Mouse (Mus musculus) stomach, postnatal 0 days (tissue): ENCODE data around the gene Duxbl2. TPM values are rescaled to one million over a fixed set of nuclear protein-coding genes. Genes with fewer than 3 reads are reported as not detected.
"Not testable (repeated sequence)": the region's sequence is repeated elsewhere in the genome, so short reads cannot be mapped to it uniquely, and the experiment has no call there.

Experiments
- ATAC-seq: fragments of 200-750 bp; cut with Nextera tagmentation; 2 replicates; pipeline ENCODE4 v1.8.0; 2017; ENCODE audit not compliant: low FRiP score, low TSS enrichment
- DNase-seq: peaks from one replicate; pipeline ENCODE4 v3.0.0-alpha.2; 2016; ENCODE audit warnings: low spot score
- H3K27ac ChIP-seq: fragments of 300-500 bp; sonication (generic); replicated peaks from 2 replicates; pipeline ENCODE4 v1.5.1; 2014; ENCODE audit warnings: mild to moderate bottlenecking, control low read depth
- H3K27me3 ChIP-seq: fragments of 300-500 bp; sonication (generic); 2 replicates; pipeline ENCODE4 v1.6.1; 2014; ENCODE audit warnings: low read length; ENCODE audit not compliant: control insufficient read depth, insufficient read depth
- H3K36me3 ChIP-seq: fragments of 300-500 bp; sonication (generic); 2 replicates; pipeline ENCODE4 v1.6.1; 2014; ENCODE audit warnings: low read length, mixed read lengths; ENCODE audit not compliant: control insufficient read depth, insufficient read depth
- H3K4me1 ChIP-seq: fragments of 300-500 bp; sonication (generic); replicated peaks from 2 replicates; pipeline ENCODE4 v1.6.1; 2014; ENCODE audit warnings: antibody characterized with exemption; ENCODE audit not compliant: control insufficient read depth, insufficient read depth
- H3K4me2 ChIP-seq: fragments of 300-500 bp; sonication (generic); replicated peaks from 2 replicates; pipeline ENCODE4 v1.6.1; 2014; ENCODE audit warnings: low read depth, mild to moderate bottlenecking, control low read depth, moderate library complexity
- H3K4me3 ChIP-seq: fragments of 300-500 bp; sonication (generic); 2 replicates; pipeline ENCODE4 v1.5.1; 2014; ENCODE audit warnings: low read depth, low read length, control low read depth
- H3K9ac ChIP-seq: fragments of 300-500 bp; sonication (generic); 2 replicates; pipeline ENCODE4 v1.6.1; 2014; ENCODE audit warnings: mild to moderate bottlenecking, low read length, control low read depth, mixed read lengths
- H3K9me3 ChIP-seq: fragments of 300-500 bp; sonication (generic); 2 replicates; pipeline ENCODE4 v1.6.1; 2016; ENCODE audit warnings: low read length; ENCODE audit not compliant: control insufficient read depth
- WGBS: fragments of 180-500 bp; shearing (Covaris S2); extraction: QIAGEN DNeasy Blood & Tissue Kit; methylation state at CpG from one replicate; pipeline ENCODE4 v1.1.7; 2014; 5-methylcytosine and 5-hydroxymethylcytosine counted together
- polyA plus RNA-seq: library from polyadenylated mRNA; unstranded; fragments of >200 nt; fragmentation: Nextera tagmentation; extraction: Ambion mirVana; gene quantifications from 2 replicates; pipeline ENCODE4 v1.2.1, GENCODE M21; 2015

Gene Duxbl2
- polyA plus RNA-seq, 1 experiment from 2014 or later = not detected

DNA sequence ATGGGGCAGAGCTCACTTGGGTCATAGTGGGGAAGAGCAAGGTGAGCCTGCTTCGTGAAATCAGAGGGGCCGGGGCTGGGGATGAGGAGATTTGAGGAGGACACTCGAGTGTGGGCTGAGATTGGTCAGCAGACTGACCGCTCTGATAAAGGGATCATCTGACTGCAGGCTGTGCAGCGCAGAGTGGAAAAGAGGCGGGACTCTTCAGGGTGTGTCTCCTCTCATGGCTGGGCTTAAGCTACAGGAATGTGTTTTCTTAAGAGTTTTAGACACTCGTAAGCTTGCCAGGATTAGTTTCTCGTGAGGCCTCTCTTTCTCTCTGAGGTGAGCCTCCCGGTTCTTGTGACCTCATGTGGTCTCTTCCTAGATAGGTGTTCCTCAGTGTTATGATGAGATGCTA, 43.0 kb downstream of the Duxbl2 start:
- peak; percentile 70; the same call in 1 of the 2 replicates for ATAC-seq
- not testable (repeated sequence) for H3K4me1 ChIP-seq, DNase-seq

DNA sequence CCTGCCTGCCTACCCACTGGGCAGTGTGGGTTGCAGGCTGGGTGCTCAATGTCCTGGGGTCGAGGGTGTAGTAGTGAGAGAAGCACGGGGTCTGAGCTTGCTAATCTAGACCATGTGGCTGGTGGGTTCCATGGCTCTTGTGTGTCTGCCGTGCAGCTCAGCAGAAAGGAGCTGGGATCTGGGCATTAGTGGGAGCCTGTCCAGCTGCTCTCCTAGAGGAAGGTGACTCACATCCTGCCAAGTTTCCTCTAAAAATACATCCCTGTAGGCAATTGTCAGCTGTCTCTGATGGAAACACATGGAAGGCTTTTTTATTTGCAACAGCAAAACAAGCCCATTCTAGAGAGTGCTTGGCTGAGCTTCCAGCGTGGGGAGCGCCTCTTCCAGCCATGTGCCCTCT, 44.3 kb downstream of the Duxbl2 start:
- H3K36me3 ChIP-seq, H3K4me2 ChIP-seq, ATAC-seq, H3K27ac ChIP-seq, DNase-seq, H3K4me3 ChIP-seq, H3K27me3 ChIP-seq, H3K4me1 ChIP-seq, H3K9ac ChIP-seq, H3K9me3 ChIP-seq: not testable (repeated sequence)
- WGBS = no CpG with 5 or more reads among the region's 5 CpGs

More for the DNA sequence above, 43.0 kb downstream of the Duxbl2 start:
- not testable (repeated sequence) for H3K36me3 ChIP-seq, H3K9ac ChIP-seq, H3K27me3 ChIP-seq, H3K4me3 ChIP-seq, H3K9me3 ChIP-seq, H3K4me2 ChIP-seq, H3K27ac ChIP-seq
- WGBS = no CpG with 5 or more reads among the region's 9 CpGs

DNA sequence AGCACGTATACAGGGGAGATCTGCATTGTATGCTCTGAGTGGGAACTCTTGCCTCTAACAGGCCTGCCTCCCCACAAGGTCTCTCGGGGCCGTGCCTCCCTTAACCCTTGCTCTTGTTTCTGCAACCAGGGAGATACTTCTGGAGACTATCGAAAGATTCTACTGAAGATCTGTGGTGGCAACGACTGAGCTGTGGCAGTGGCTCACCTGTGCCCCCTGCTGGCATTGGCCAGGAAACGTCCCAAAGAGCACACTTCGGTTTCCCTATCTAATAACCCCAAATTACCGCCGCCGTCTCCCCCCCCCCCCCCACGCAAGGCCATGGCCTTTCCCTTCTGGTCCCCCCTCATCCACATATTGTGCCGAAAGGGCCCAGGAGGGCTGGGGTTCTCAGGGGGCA, 47.1 kb downstream of the Duxbl2 start:
- not testable (repeated sequence) for H3K36me3 ChIP-seq
- WGBS = no CpG with 5 or more reads among the region's 12 CpGs

DNA sequence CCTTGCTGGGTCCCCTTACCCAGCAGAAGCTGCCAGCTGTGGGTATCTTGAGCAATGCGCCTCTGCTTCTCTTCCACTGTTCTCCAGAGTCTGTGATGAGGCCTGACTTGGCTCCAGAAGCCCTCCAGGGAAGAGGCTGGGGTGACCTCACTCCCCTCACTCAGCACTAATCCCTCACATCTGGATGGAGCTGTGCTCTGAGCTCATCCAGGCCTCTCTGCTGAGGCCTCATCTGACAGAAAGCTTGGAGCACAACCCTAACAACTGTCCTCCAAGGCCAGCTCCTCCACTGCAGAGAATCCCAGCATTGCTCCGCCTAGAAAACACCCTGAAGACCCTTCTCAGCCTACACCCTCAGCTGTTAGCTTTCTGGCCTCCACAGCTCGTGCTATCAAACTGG, 55.8 kb downstream of the Duxbl2 start:
- not testable (repeated sequence) for H3K27ac ChIP-seq, H3K9ac ChIP-seq, H3K4me1 ChIP-seq, H3K4me2 ChIP-seq, DNase-seq, H3K9me3 ChIP-seq, H3K36me3 ChIP-seq, H3K27me3 ChIP-seq, H3K4me3 ChIP-seq
- peak; percentile 87 for ATAC-seq
- WGBS = no CpG with 5 or more reads among the region's 3 CpGs

More for the DNA sequence above, 47.1 kb downstream of the Duxbl2 start:
- H3K27me3 ChIP-seq, ATAC-seq, H3K9ac ChIP-seq, H3K4me1 ChIP-seq, H3K4me3 ChIP-seq, DNase-seq, H3K9me3 ChIP-seq, H3K4me2 ChIP-seq, H3K27ac ChIP-seq: not testable (repeated sequence)

DNA sequence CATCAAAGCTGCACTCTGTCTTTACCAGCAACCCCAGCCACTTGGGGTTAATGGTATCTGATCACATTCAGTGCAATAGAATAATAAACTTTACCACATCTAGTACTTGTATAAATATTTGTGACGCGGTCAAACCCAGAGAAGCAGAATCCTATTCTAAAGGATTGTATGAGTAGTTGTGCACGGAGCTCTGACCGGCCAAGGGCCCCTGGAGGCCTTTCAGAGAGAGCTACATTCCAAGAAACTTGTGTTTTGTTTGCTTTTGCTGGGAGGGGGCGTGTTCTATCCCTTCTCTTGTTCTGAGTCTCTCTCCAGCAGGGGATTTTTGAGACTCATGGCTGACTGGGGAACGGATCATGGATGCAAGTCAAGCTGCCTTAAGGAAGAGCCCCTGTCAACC, 56.9 kb downstream of the Duxbl2 start:
- H3K9me3 ChIP-seq, H3K4me1 ChIP-seq, H3K27me3 ChIP-seq, H3K27ac ChIP-seq, H3K36me3 ChIP-seq, DNase-seq, H3K9ac ChIP-seq, H3K4me2 ChIP-seq, H3K4me3 ChIP-seq: not testable (repeated sequence)
- no CpG with 5 or more reads among the region's 6 CpGs for WGBS
- ATAC-seq = peak; percentile 65

Other genes starting within 250 kb of the Duxbl2 start
- gene Plac9a, start 215.2 kb upstream of the Duxbl2 start, polyA plus RNA-seq = 1.9 and 2.8 TPM in 2 replicates
- 4.2 TPM in 2 replicates for gene Tmem254a, start 190.7 kb upstream of the Duxbl2 start, polyA plus RNA-seq
- gene Cphx1, start 180.0 kb upstream of the Duxbl2 start, polyA plus RNA-seq = 0.05 and 0.10 TPM in 2 replicates
- 0.51 and 1.1 TPM in 2 replicates for gene Duxbl1, start 139.8 kb upstream of the Duxbl2 start, polyA plus RNA-seq
- gene Gm9780, start 75.6 kb upstream of the Duxbl2 start, polyA plus RNA-seq = 77.5 and 113 TPM in 2 replicates
- gene Tmem254c, start 51.0 kb upstream of the Duxbl2 start, polyA plus RNA-seq = 94.4 and 103 TPM in 2 replicates
- not detected in 2 replicates for gene Cphx2, start 36.8 kb upstream of the Duxbl2 start, polyA plus RNA-seq
- gene Cphx3, start 36.1 kb upstream of the Duxbl2 start, polyA plus RNA-seq = not detected in 2 replicates
- gene Plac9b, start 64.1 kb downstream of the Duxbl2 start, polyA plus RNA-seq = 97.2 and 127 TPM in 2 replicates
- gene Tmem254b, start 88.7 kb downstream of the Duxbl2 start, polyA plus RNA-seq = 53.8 and 62.7 TPM in 2 replicates
- gene Duxbl3, start 139.6 kb downstream of the Duxbl2 start, polyA plus RNA-seq = 1.5 and 2.2 TPM in 2 replicates